Mouse (Mus musculus) central nervous system, embryonic 18 days (tissue): Measurements from ENCODE around the gene Lce1g. TPM values are rescaled to one million over a fixed set of nuclear protein-coding genes. Genes with fewer than 3 reads are reported as not detected.

Source experiments
- polyA plus RNA-seq: library from polyadenylated mRNA; depleted of rRNA; stranded (reverse); fragments of >200 nt; gene quantifications from 2 replicates; pipeline ENCODE4 v1.2.3, GENCODE M21; 2012; rRNA removed

Lce1g gene
- not detected in 2 replicates for polyA plus RNA-seq

DNA sequence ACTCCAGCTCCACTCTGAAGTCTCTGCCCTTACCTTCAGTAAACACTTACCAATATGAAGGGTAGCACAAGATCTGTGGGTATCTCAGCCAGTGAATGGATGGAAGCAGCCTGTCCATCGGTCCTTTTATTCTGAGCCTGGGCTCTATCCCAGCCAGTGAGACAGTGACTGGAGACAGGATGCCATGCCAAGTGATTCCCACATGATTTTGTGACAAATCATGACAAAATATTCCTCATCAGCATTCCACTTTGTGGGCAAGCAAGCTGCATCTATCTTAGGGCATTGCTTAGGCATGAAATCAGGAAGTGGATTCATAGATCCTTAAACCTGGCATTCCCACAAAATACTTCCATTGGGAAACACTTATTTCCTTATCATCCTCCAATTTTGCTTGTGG is at the start of gene Lce1g:
Gene Lce1g, minus strand, starts transcription at position 101 of the 400 bp plus-strand sequence.

DNA sequence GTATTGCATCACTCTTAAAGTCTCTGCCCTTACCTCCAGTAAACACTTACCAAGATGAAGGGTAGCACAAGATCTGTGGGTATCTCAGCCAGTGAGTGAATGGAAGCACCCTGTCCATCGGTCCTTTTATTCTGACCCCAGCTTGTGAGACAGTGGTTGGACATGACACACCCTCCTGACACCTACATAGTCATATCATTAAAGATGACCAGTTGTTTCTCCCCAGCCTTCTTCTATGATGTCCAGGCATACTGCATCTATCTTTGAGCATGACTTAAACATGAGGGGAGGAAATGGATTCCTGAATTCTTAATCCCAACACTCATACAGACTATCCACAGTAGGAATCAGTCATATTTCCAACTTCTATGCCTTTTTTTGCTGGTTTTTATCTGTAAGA is 38.3 kb upstream of the Lce1g start, which contains the start of gene Lce1j:
Gene Lce1j, minus strand, starts transcription at position 101 of the 400 bp plus-strand sequence.

DNA sequence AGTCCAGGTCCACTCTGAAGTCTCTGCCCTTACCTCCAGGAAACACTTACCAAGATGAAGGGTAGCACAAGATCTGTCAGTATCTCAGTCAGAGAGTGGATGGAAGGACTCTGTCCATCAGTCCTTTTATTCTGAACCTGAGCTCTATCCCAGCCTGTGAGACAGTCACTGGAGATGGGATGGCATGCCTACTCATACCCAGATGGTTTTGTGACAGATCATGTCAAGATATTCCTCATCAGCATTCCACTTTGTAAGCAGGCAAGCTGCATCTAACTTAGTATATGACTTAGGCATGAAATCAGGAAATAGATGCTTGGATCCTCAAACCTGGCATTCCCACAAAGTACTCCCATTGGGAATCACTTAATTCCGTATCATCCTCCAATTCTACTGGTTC is 26.7 kb upstream of the Lce1g start, which contains the start of gene Lce1i:
Gene Lce1i, minus strand, starts transcription at position 101 of the 400 bp plus-strand sequence.

DNA sequence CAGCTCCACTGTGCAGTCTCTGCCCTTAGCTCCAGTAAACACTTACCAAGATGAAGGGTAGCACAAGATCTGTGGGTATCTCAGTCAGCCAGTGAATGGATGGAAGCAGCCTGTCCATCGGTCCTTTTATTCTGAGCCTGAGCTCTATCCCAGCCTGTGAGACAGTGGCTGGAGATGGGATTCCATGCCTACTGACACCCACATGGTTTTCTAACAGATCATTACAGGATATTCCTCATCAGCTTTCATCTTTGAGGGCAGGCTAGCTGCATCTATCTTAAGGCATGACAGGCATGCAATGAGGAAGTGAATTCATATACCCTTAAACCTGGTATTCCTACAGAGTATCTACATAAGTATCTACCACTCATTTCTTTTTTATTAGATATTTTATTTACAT is 12.8 kb upstream of the Lce1g start, which contains the start of gene Lce1h:
Gene Lce1h, minus strand, starts transcription at position 101 of the 400 bp plus-strand sequence.

DNA sequence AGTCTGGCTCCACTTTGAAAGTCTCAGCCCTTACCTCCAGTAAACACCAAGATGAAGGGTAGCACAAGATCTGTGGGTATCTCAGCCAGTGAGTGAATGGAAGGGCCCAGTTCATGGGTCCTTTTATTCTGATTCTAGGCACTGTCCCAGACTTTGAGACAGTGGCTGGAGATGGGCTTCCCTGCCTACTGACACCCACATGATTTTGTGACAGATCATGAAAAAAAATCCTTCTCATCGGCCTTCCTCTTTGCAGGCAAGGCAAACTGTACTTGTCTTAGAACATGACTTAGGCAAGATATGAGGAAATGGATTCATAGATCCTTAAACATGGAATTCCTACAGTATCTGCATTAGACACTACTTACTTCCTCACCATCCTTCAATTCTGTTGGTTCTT is 13.1 kb downstream of the Lce1g start, which contains the start of gene Gm38119:
Gene Gm38119, minus strand, starts transcription at position 101 of the 400 bp plus-strand sequence.

DNA sequence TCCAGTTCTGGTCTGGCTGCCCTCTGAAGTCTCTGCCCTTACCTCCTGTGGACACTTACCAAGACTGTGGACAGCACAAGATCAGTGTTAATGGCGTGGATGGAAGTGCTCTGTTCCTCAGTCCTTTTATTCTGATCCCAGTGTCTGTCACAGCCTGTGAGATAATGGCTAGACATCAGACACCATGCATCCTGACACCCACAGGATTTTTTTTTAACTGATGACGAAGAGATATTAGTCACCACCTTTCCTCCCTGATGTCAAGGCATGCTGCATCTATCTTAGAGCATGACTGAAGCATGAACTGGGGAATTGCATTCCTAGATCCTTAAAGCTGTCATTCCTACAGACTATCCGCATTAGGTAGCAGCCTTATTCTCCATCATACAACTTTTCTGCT is 31.9 kb downstream of the Lce1g start, which contains the start of gene Lce1f:
Gene Lce1f, minus strand, starts transcription at position 101 of the 400 bp plus-strand sequence.

DNA sequence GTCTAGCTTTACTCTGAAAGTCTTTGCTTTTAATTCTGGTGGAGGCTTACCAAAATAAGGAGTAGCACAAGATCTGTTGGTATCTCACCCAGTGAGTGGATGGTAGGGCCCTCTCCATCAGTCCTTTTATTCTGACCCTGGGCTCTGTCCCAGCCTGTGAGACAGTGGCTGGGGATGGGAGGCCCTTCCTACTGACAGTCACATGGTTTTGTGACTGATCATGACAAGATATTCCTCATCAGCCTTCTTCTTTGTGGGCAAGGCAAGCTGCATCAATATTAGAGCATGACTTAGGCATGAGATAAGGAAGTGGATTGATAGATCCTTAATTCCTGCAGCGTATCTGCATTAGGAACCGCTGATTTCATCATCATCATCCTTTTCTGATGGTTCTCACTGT is 43.2 kb downstream of the Lce1g start, which contains the start of gene Lce1e:
Gene Lce1e, minus strand, starts transcription at position 101 of the 400 bp plus-strand sequence.

Other genes with a start within 250 kb of the Lce1g start
- not detected in 2 replicates for gene 2310046K23Rik, start 217.8 kb downstream of the Lce1g start, polyA plus RNA-seq
- gene Ivl, start 178.6 kb downstream of the Lce1g start, polyA plus RNA-seq: not detected in 2 replicates
- not detected in 2 replicates for gene Smcp, start 163.3 kb downstream of the Lce1g start, polyA plus RNA-seq
- gene 2210017I01Rik, start 144.8 kb downstream of the Lce1g start, polyA plus RNA-seq: not detected in 2 replicates
- not detected in 2 replicates for gene Lce6a, start 130.7 kb downstream of the Lce1g start, polyA plus RNA-seq
- not detected in 2 replicates for gene Lce1a1, start 104.0 kb downstream of the Lce1g start, polyA plus RNA-seq
- gene Lce1b, start 95.4 kb downstream of the Lce1g start, polyA plus RNA-seq: not detected in 2 replicates
- gene Lce1a2, start 82.0 kb downstream of the Lce1g start, polyA plus RNA-seq: not detected in 2 replicates
- not detected in 2 replicates for gene Lce1c, start 73.1 kb downstream of the Lce1g start, polyA plus RNA-seq
- not detected in 2 replicates for gene Lce1d, start 65.1 kb downstream of the Lce1g start, polyA plus RNA-seq
- gene Lce1e, start 43.3 kb downstream of the Lce1g start, polyA plus RNA-seq: not detected in 2 replicates
- not detected in 2 replicates for gene Lce1f, start 32.0 kb downstream of the Lce1g start, polyA plus RNA-seq
- not detected in 2 replicates for gene Gm38119, start 13.2 kb downstream of the Lce1g start, polyA plus RNA-seq
- gene Lce1h, start 12.7 kb upstream of the Lce1g start, polyA plus RNA-seq: not detected in 2 replicates
- gene Lce1i, start 26.6 kb upstream of the Lce1g start, polyA plus RNA-seq: not detected in 2 replicates
- not detected in 2 replicates for gene Lce1j, start 38.2 kb upstream of the Lce1g start, polyA plus RNA-seq
- not detected in 2 replicates for gene Lce1k, start 55.6 kb upstream of the Lce1g start, polyA plus RNA-seq
- not detected in 2 replicates for gene Kprp, start 74.9 kb upstream of the Lce1g start, polyA plus RNA-seq
- not detected in 2 replicates for gene Lce1l, start 98.9 kb upstream of the Lce1g start, polyA plus RNA-seq
- gene 2310050C09Rik, start 117.9 kb upstream of the Lce1g start, polyA plus RNA-seq: not detected in 2 replicates
- gene Lce3a, start 173.9 kb upstream of the Lce1g start, polyA plus RNA-seq: not detected in 2 replicates
- gene Lce3b, start 180.6 kb upstream of the Lce1g start, polyA plus RNA-seq: not detected in 2 replicates
- not detected in 2 replicates for gene Lce3c, start 192.1 kb upstream of the Lce1g start, polyA plus RNA-seq
- gene Lce3d, start 205.1 kb upstream of the Lce1g start, polyA plus RNA-seq: not detected in 2 replicates
- not detected in 2 replicates for gene Lce3e, start 214.7 kb upstream of the Lce1g start, polyA plus RNA-seq
- not detected in 2 replicates for gene Lce3f, start 239.9 kb upstream of the Lce1g start, polyA plus RNA-seq